Mouse (Mus musculus) liver, adult 2 months (tissue): ENCODE measurements around the gene Prickle2.

Experiments
- CTCF ChIP-seq: fragments of 200-500 bp; IDR thresholded peaks from 2 replicates; pipeline ENCODE4 v1.5.1; 2011; ENCODE audit warnings: low read depth, low read length, control low read depth
- POLR2A ChIP-seq: fragments of 200-500 bp; IDR thresholded peaks from 2 replicates; pipeline ENCODE4 v1.6.1; 2011; ENCODE audit warnings: low read length, control low read depth; ENCODE audit not compliant: insufficient read depth; ENCODE audit errors: extremely low read depth

- TF ChIP-seq CTCF (no peak), POLR2A (no peak)
Observed at GRCm38 (mm10) chr6:92397876-92398275, 308.1 kb downstream of the Prickle2 start.
